Mouse (Mus musculus) lung, adult 2 months (tissue): ENCODE results near the gene Mtfr1l.

Experiments
- CTCF ChIP-seq: fragments of 200-500 bp; IDR thresholded peaks from 2 replicates; pipeline ENCODE4 v1.5.1; 2011; ENCODE audit warnings: mild to moderate bottlenecking, low read length, control low read depth; ENCODE audit not compliant: insufficient read depth
- POLR2A ChIP-seq: fragments of 200-500 bp; IDR thresholded peaks from 2 replicates; pipeline ENCODE4 v1.6.1; 2011; ENCODE audit warnings: low read depth, mild to moderate bottlenecking, control low read depth, low read length, borderline replicate concordance; ENCODE audit errors: extremely low read depth

DNA sequence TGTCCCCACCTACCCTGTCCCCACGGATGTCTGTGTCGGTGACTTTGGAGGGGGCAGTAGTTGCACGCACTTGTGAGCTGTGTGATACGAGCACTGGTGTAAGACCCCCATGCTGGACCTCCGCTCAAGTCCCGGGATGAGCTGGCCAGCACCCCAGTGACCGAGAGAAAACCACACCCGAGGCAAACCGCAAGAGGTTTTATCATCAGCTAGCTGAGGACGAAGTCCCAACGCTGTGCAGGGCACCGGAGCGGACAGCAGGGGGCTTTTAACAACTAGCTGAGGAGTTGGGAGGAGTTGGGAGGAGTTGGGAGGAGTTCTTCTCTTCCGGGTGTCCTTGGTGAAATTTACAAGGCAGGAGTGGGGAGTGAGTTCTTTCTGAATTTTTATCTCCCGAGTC is 22.4 kb downstream of the Mtfr1l start:
- TF ChIP-seq CTCF, result peak; percentile 61
- no peak for TF ChIP-seq POLR2A
